Mouse (Mus musculus) B cell, adult 67 days (primary cell): Measurements from ENCODE around the gene Odf3b. TPM values are rescaled to one million over a fixed set of nuclear protein-coding genes. Genes with fewer than 3 reads are reported as not detected.

Source experiments
- total RNA-seq, 2 experiments: library from RNA; stranded (reverse); gene quantifications; 4 replicates each; pipeline ENCODE4 v1.2.4; 2023

Gene Odf3b
- not detected for total RNA-seq

DNA sequence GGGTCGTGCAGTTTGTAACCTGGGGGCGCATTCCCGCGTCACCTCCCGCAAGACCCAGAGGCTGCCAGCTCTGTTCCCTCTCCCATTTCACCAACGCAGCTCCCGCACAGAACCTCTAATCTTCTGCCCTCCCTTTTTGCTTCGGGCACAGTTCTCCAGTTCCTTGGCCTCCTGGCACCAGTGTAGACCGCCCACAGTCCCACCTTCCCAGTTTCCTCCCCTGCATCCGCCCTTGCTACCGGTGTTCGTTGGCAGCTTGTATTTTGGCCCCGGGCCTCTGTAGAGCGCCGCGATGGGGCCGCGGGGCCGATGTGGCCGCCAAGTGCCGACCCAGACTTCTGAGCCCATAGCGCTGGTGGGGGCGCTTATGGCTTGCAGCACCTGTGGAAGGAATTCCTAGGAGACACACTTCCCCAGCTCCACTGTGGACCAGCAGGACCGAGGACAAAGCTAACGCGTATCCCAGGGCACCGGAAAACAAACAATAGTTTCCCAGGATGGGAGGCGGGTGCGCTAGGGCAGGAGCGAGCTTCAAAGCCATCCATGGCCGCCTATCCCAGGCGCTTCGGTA, at the start of gene Odf3b:
Gene Odf3b (minus strand): TSS at position 452 of the 571 bp plus-strand sequence.

DNA sequence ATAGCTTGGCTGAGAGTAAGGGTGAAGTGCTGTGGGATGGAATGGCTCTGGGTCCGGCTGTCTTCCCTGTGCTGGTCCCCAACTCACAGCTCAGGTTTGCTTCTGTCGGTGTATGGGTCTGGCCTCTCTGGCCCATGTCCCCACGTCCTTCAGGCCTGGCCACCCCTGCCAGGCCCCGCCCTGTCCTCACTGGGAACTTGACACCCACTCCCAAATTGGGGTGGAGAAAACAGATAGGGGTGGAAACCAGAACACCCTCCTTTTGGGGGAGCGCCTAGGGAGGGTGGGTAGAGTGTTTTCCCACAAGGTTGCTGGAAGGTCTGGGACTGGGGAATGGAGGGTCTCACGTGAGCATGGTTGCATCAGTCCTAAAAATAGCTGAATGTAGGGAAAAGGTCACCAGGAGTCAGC, 46.6 kb upstream of the Odf3b start, which contains the start of gene Cpt1b:
Gene Cpt1b (minus strand): TSS at position 153 of the 411 bp plus-strand sequence.

DNA sequence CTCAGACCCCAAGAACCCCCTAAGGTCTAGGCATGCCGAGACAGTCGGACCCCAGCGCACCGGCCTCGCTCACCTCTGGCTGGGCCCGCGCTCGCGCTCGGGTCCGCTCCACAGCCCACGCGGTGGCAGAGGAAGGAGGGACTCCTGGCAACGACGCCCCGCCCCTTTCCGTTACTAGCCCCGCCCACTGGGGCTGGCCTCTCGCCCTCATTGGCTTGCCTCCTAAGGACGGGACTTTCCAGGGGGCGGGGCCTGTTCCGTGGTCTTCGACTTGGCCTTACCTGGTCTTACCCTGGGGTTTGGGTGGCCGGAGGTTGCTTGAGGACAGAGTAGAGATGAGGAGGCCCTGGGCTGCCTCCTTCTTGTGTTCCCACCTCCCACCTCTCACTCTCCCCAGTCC, 31.0 kb upstream of the Odf3b start, which contains the start of gene Syce3:
Gene Syce3 (minus strand): TSS at position 386 of the 400 bp plus-strand sequence.

DNA sequence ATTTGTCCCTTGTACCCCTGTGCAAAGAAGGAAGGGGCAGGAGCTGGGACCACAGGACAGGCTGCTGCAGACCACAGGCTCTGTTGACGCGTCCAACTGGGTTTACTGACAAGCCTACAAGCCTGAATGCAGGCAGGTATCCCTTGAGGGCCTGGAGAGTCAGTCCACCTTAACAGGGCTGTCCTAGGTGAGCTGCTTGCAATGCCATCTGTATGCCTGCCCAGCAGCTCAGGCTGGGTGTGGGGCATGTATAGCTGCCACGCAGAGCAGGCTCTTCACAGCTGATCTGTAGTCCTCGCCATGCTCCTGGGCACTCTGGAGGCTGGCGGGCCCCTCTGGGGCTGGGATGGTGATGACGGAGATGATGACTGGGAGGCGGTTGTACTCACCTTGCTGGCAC, 5.5 kb upstream of the Odf3b start, which contains the start of gene Klhdc7b:
Gene Klhdc7b (plus strand): TSS at position 301 of the 400 bp plus-strand sequence.

DNA sequence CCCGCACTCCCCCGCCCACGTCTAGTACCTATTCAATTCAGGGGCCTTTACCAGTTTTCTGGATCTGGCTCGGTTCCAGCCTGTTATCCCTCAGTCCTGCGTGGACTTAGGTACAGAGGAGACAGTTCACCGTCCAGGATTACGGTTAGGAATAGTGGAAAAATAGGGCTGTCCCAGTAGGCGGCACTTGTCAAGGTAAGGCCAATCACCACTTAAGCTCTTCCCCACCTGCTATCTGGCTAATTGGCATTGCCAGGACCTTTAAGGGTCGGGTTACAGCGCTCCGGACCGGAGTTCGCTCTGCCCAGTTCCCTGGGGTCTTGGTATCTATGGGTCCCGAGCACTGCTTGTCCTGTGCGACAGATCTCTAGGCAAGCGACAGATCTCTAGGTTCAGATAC, 2.1 kb downstream of the Odf3b start, which contains the start of gene Tymp:
Gene Tymp (minus strand): TSS at position 83 of the 400 bp plus-strand sequence.

DNA sequence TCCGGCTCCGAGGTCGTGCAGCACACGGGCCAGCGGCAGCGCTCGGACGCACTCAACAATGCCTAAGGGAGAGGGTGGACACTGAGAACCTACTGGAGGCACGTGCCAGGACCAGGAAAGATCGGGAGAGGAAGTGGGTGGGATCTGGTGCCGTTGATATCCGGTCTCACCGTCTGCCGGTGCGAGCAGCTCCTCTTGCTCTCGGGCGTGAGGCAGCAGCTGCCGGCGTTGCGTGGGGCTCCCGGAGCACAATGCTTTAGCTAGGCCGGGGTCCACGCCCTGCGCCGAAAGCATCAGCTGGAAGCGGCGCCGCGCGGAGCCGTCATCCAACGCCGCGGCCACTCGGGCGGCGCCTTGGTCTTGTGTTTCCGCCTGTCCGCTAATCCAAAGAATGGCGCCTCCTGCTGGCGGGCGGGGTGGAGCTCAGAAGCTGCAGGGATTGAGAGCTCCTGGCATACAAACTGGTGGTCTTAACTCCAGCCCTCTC, 5.3 kb downstream of the Odf3b start, which contains the start of gene Sco2:
Gene Sco2 (minus strand): TSS at position 85 of the 487 bp plus-strand sequence.

DNA sequence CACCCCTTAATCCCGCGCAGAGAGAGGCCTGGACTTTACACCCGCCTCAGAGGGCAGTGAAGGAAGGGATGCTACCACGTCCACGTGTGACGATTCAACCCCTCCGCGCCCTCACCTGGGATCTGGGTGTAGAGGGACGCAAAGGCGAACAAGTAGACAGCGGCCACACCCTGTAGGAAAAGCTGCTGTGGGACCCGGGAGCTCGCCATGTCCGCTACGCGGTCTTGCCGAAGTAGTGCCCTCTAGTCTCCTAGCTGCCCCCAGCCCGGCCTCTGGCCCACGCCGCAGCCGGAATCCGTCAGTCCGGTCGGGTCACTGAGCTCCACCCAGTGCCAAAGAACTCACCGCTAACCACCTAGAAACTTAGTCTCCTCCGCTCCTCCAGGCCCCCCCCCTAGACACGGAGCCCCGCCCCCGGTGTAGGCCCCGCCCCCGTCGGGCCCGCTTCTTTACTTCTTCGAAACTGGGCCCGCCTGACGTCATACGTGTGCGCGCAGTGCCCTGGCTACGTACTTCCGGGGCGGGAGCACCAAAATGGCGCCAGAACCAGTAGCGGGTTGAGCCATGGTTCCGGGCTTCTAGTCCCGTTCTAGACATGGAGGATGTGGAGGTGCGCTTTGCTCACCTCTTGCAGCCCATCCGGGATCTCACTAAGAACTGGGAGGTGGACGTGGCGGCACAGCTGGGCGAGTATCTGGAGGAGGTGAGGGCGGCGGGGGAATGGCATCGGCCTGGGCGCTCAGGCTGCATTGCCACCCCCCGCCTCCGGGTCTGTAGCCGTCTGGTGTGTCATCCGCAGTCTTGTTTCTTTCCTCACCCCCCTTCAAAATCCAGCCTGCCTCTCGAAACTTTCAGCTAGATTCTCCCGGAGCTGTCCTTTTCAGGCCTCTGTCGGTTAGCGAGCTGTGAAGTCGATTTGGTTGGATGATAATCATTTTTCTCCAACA, 23.6 kb downstream of the Odf3b start, which contains the start of the genes Lmf2 and Ncaph2:
Gene Lmf2 (minus strand): TSS at position 419 of the 947 bp plus-strand sequence.
Gene Ncaph2 (plus strand): TSS at position 479 of the 947 bp plus-strand sequence.

DNA sequence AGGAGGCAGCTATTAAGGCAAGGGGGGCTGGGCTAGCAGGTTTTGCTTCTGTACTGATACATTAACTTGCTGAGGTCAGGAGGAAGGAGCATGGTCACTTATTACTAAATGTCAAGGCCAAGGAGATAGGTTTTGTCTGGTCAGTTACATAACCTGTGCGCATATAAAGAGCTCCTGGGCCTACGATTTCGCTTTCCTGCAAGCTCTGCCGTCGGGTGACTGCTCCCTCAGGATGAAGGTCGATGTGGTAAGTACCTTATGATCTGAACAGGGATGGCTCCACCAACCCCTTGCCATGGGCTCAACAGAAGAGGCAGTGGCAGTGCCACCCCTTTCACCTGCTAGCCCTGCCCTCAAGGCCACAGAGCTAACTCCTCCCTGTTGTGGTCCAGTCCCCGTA, 44.8 kb downstream of the Odf3b start, which contains the start of gene Miox:
Gene Miox (plus strand): TSS at position 128 of the 400 bp plus-strand sequence.

Other genes with a start within 250 kb of the Odf3b start
- 10 to 100 TPM; 17.9 to 21.0 TPM for gene Mapk12, start 238.6 kb downstream of the Odf3b start, total RNA-seq
- gene Mapk11, start 229.7 kb downstream of the Odf3b start, total RNA-seq: 10 to 100 TPM; 87.0 to 90.1 TPM
- gene Plxnb2, start 198.5 kb downstream of the Odf3b start, total RNA-seq: 10 to 100 TPM in 1 of 2 experiments, 1 to 10 TPM in 1; 9.8 to 12.8 TPM
- 10 to 100 TPM; 34.3 to 37.2 TPM for gene Dennd6b, start 182.8 kb downstream of the Odf3b start, total RNA-seq
- 10 to 100 TPM; 59.2 to 68.8 TPM for gene Ppp6r2, start 167.7 kb downstream of the Odf3b start, total RNA-seq
- 100 to 1,000 TPM; 240 to 267 TPM for gene Sbf1, start 64.0 kb downstream of the Odf3b start, total RNA-seq
- not detected for gene Adm2, start 56.6 kb downstream of the Odf3b start, total RNA-seq
- gene Miox, start 44.9 kb downstream of the Odf3b start, total RNA-seq: not detected
- gene Lmf2, start 23.6 kb downstream of the Odf3b start, total RNA-seq: 10 to 100 TPM; 50.3 to 51.8 TPM
- 100 to 1,000 TPM; 130 to 147 TPM for gene Ncaph2, start 23.6 kb downstream of the Odf3b start, total RNA-seq
- 10 to 100 TPM; 17.2 to 20.1 TPM for gene Sco2, start 5.4 kb downstream of the Odf3b start, total RNA-seq
- 1 to 10 TPM in 1 of 2 experiments, under 1 TPM in 1; 0.59 to 1.4 TPM for gene Tymp, start 2.2 kb downstream of the Odf3b start, total RNA-seq
- gene Klhdc7b, start 5.6 kb upstream of the Odf3b start, total RNA-seq: not detected
- gene Syce3, start 31.2 kb upstream of the Odf3b start, total RNA-seq: not detected
- 1 to 10 TPM; 6.8 to 9.8 TPM for gene Cpt1b, start 46.6 kb upstream of the Odf3b start, total RNA-seq
- 10 to 100 TPM; 12.2 to 15.8 TPM for gene C730034F03Rik, start 50.3 kb upstream of the Odf3b start, total RNA-seq
- gene Gm44502, start 50.4 kb upstream of the Odf3b start, total RNA-seq: not detected
- gene Chkb, start 50.6 kb upstream of the Odf3b start, total RNA-seq: 100 to 1,000 TPM; 245 to 328 TPM
- not detected for gene Mapk8ip2, start 74.6 kb upstream of the Odf3b start, total RNA-seq
- gene Arsa, start 98.1 kb upstream of the Odf3b start, total RNA-seq: 10 to 100 TPM; 15.8 to 18.1 TPM
- not detected for gene Shank3, start 120.3 kb upstream of the Odf3b start, total RNA-seq
- not detected for gene Acr, start 189.0 kb upstream of the Odf3b start, total RNA-seq
- gene Rabl2, start 212.6 kb upstream of the Odf3b start, total RNA-seq: 1 to 10 TPM; 2.6 to 8.5 TPM